Mouse (Mus musculus) liver, embryonic 11.5 days (tissue): ENCODE measurements around the gene Steap3. TPM values are rescaled to one million over a fixed set of nuclear protein-coding genes. Genes with fewer than 3 reads are reported as not detected.

Experiments
- ATAC-seq: fragments of 200-750 bp; cut with Nextera tagmentation; replicated peaks from 2 replicates; pipeline ENCODE4 v1.8.0; 2017; ENCODE audit warnings: moderate number of reproducible peaks, mild to moderate bottlenecking, moderate TSS enrichment, moderate library complexity; ENCODE audit not compliant: low FRiP score
- DNase-seq: peaks from one replicate; pipeline ENCODE4 v3.0.0-alpha.2; 2017; ENCODE audit warnings: low spot score
- H3K27ac ChIP-seq: fragments of 300-500 bp; sonication (generic); 2 replicates; pipeline ENCODE4 v1.5.1; 2014; ENCODE audit warnings: mild to moderate bottlenecking, low read depth, low read length, control low read depth
- H3K27me3 ChIP-seq: fragments of 300-500 bp; sonication (generic); replicated peaks from 2 replicates; pipeline ENCODE4 v1.6.1; 2014; ENCODE audit warnings: low read length, mixed read lengths; ENCODE audit not compliant: control insufficient read depth, insufficient read depth
- H3K36me3 ChIP-seq: fragments of 300-500 bp; sonication (generic); 2 replicates; pipeline ENCODE4 v1.6.1; 2014; ENCODE audit warnings: mild to moderate bottlenecking, low read length, moderate library complexity, mixed read lengths; ENCODE audit not compliant: control insufficient read depth, insufficient read depth
- H3K4me1 ChIP-seq: fragments of 300-500 bp; sonication (generic); replicated peaks from 2 replicates; pipeline ENCODE4 v1.6.1; 2014; ENCODE audit warnings: low read length, mixed read lengths; ENCODE audit not compliant: control insufficient read depth, insufficient read depth
- H3K4me2 ChIP-seq: fragments of 300-500 bp; sonication (generic); 2 replicates; pipeline ENCODE4 v1.6.1; 2014; ENCODE audit warnings: mild to moderate bottlenecking, control low read depth, moderate library complexity
- H3K4me3 ChIP-seq: fragments of 300-500 bp; sonication (generic); 2 replicates; pipeline ENCODE4 v1.5.1; 2014; ENCODE audit warnings: low read depth, low read length, control low read depth
- H3K9ac ChIP-seq: fragments of 300-500 bp; sonication (generic); 2 replicates; pipeline ENCODE4 v1.6.1; 2014; ENCODE audit warnings: low read depth, low read length, control low read depth
- H3K9me3 ChIP-seq: fragments of 300-500 bp; sonication (generic); 2 replicates; pipeline ENCODE4 v1.6.1; 2016; ENCODE audit warnings: low read length, inconsistent platforms, mixed read lengths; ENCODE audit not compliant: control insufficient read depth
- WGBS: fragments of 180-500 bp; shearing (Covaris S2); extraction: QIAGEN DNeasy Blood & Tissue Kit; methylation state at CpG from one replicate; pipeline ENCODE4 v1.1.7; 2014; 5-methylcytosine and 5-hydroxymethylcytosine counted together
- polyA plus RNA-seq: library from polyadenylated mRNA; unstranded; fragments of >200 nt; fragmentation: Nextera tagmentation; extraction: Ambion mirVana; gene quantifications from 2 replicates; pipeline ENCODE4 v1.2.1, GENCODE M21; 2014

Gene Steap3
- polyA plus RNA-seq, 1 experiment from 2014 or later = 74.7 TPM

GRCm38 (mm10) chr1:120275224-120275623, 2.7 kb upstream of the Steap3 start:
- DNase-seq = no peak
- Histone ChIP-seq H3K36me3 (no peaks in the 10 kb centered on the region), H3K9me3 (no peaks in the 10 kb centered on the region; the same call in 1 of the 2 replicates), H3K9ac (no peak overlapping the region), H3K4me1 (peaks cover 13% of the 10 kb centered on the region), H3K27me3 (no peaks in the 10 kb centered on the region), H3K4me3 (no peak overlapping the region), H3K27ac (no peak overlapping the region), H3K4me2 (no peak overlapping the region)
- no peak for ATAC-seq
- 79% methylated on average over 3 of the region's 3 CpGs for WGBS

DNA sequence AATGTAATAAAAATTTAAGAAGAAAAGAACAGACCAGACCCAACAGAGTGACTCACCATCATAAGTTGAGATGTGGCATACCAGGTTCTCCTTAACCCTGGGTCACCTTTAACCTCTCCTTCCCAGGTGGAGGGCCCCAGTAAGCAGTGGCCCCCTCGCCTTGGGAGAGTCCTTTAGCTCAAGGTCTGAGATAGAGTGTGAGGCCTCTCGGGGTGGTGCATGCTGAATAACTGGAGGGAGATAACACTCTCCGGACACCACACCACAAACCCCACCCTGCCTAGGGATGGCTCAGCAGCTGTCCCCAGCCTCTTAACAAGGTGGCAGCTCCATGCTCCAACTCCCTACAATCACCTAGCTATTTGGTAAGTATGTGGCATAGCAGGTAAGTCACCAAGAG, 1.6 kb downstream of the Steap3 start:
- DNase-seq = no peak
- peak overlapping the region; percentile 44 for H3K4me3 ChIP-seq
- H3K27me3 ChIP-seq = no peaks in the 10 kb centered on the region
- peak overlapping the region; percentile 54 for H3K9ac ChIP-seq
- H3K4me2 ChIP-seq = peak overlapping the region; percentile 73
- peak overlapping the region; percentile 33; the same call in 1 of the 2 replicates for H3K27ac ChIP-seq
- no peaks in the 10 kb centered on the region for H3K36me3 ChIP-seq
- peak; percentile 91 for ATAC-seq
- H3K9me3 ChIP-seq = no peaks in the 10 kb centered on the region; the same call in 1 of the 2 replicates
- H3K4me1 ChIP-seq = peaks cover 46% of the 10 kb centered on the region
- WGBS = 35% methylated on average over 3 of the region's 3 CpGs

DNA sequence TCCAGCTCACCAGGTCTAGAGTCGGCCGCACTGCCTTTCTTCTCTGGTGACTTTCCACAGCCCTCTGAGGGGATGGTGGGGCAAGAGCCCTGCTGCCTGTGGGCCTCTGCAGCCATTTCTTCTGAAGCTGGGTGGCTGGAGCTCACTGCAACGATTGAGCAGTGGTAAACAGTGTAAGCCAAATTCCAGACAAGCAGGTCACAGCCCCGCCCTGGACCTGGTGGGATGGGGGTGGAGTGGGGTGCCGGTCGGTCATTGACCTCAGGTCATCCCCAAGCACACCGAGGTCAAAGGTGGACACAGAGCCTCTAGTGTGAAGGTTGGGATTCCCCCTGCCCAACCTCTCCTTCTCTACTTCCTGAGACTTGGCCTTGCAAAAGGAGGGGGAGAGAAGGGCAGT, 2.4 kb downstream of the Steap3 start:
- H3K27me3 ChIP-seq = no peaks in the 10 kb centered on the region
- no peaks in the 10 kb centered on the region for H3K36me3 ChIP-seq
- DNase-seq (no peak), ATAC-seq (no peak)
- H3K4me2 ChIP-seq = peak overlapping the region; percentile 73
- H3K4me1 ChIP-seq = peaks cover 51% of the 10 kb centered on the region
- H3K4me3 ChIP-seq = peak overlapping the region; percentile 44
- H3K9me3 ChIP-seq = no peaks in the 10 kb centered on the region; the same call in 1 of the 2 replicates
- peak overlapping the region; percentile 33 for H3K27ac ChIP-seq
- WGBS = 56% methylated on average over 7 of the region's 7 CpGs
- H3K9ac ChIP-seq = peak overlapping the region; percentile 54

GRCm38 (mm10) chr1:120267631-120268030, 4.9 kb downstream of the Steap3 start:
- Histone ChIP-seq H3K36me3 (no peaks in the 10 kb centered on the region), H3K9ac (peak overlapping the region; percentile 46)
- peak; percentile 51 for ATAC-seq

GRCm38 (mm10) chr1:120266460-120266859, 6.0 kb downstream of the Steap3 start:
- Histone ChIP-seq H3K27me3 (no peaks in the 10 kb centered on the region), H3K9ac (peak overlapping the region; percentile 73; the same call in 1 of the 2 replicates), H3K4me2 (peak overlapping the region; percentile 73), H3K4me3 (no peak overlapping the region), H3K36me3 (no peaks in the 10 kb centered on the region), H3K27ac (peak overlapping the region; percentile 67), H3K4me1 (peaks cover 65% of the 10 kb centered on the region), H3K9me3 (no peaks in the 10 kb centered on the region)
- WGBS = 66% methylated on average over 4 of the region's 4 CpGs
- ATAC-seq = no peak
- DNase-seq = no peak

More at GRCm38 (mm10) chr1:120267631-120268030, 4.9 kb downstream of the Steap3 start:
- Histone ChIP-seq H3K27ac (peak overlapping the region; percentile 67), H3K4me2 (peak overlapping the region; percentile 73), H3K27me3 (no peaks in the 10 kb centered on the region), H3K4me3 (peak overlapping the region; percentile 5), H3K4me1 (peaks cover 57% of the 10 kb centered on the region), H3K9me3 (no peaks in the 10 kb centered on the region)
- WGBS = 48% methylated on average over 3 of the region's 3 CpGs
- no peak for DNase-seq

DNA sequence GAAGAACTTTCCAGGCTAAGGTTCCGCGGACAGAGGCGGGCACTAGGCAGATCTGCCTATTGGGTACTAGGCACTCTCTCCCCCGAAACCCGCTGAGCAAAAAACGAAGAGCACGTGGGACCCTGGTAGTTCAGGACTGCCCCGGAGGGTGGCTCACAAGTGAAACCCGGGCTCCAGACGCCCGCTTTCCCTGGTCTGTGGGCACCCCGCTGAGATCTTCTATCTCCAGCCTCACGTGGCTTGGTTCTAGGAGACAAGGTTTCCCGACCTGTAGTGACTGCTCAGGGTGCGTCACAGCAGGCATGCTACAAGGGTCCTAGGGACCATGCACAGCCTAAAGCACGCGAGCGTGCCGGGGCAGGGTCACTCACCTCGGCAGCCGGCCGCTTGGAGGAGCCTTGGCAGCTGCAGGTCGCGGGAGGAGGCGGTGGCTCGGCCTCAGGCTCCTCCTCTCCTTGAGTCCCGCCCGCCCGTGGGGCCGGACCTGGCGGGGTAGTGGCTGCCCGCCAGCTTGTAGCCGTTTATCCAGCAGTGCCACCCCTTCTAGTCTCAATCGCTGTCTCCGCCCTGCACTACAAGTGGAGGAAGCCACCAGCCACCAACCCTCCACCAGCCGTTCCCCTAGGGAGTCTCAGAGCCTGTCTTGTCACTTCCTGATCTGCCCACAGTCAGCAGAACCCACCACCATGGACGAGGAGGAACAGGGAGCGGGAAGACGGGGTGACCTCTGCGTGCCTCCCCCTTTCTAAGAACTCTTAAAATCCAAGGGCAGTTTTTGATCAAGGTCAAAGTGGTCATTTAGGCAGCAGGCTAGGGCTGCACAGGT, 7.4 kb downstream of the Steap3 start:
- DNase-seq = peak; percentile 83
- WGBS = under 1% methylated on average over 40 of the region's 40 CpGs

GRCm38 (mm10) chr1:120263226-120263625, 9.3 kb downstream of the Steap3 start:
- H3K27me3 ChIP-seq = no peaks in the 10 kb centered on the region
- no peaks in the 10 kb centered on the region for H3K9me3 ChIP-seq
- H3K36me3 ChIP-seq = no peaks in the 10 kb centered on the region
- H3K4me1 ChIP-seq = peaks cover 70% of the 10 kb centered on the region
- DNase-seq = no peak
- H3K27ac ChIP-seq = no peak overlapping the region
- H3K9ac ChIP-seq = peak overlapping the region; percentile 73
- peak overlapping the region; percentile 73 for H3K4me2 ChIP-seq
- peak overlapping the region; percentile 68 for H3K4me3 ChIP-seq
- ATAC-seq = no peak
- WGBS = 80% methylated on average over 4 of the region's 4 CpGs

More for the DNA sequence above, 7.4 kb downstream of the Steap3 start:
- Histone ChIP-seq H3K4me2 (peak overlapping the region; percentile 73), H3K4me1 (peaks cover 62% of the 10 kb centered on the region), H3K27ac (peak overlapping the region; percentile 82), H3K4me3 (peak overlapping the region; percentile 68), H3K27me3 (no peaks in the 10 kb centered on the region), H3K9ac (peak overlapping the region; percentile 73), H3K9me3 (no peaks in the 10 kb centered on the region), H3K36me3 (no peaks in the 10 kb centered on the region)
- peak; percentile 92 for ATAC-seq

- WGBS = 88% methylated on average over 5 of the region's 5 CpGs
Measured at GRCm38 (mm10) chr1:120261166-120261565, 11.3 kb downstream of the Steap3 start.

More at GRCm38 (mm10) chr1:120261166-120261565, 11.3 kb downstream of the Steap3 start:
- H3K27ac ChIP-seq = peak overlapping the region; percentile 94; the same call in 1 of the 2 replicates
- H3K4me2 ChIP-seq = no peak overlapping the region
- ATAC-seq (no peak), DNase-seq (no peak)
- H3K4me1 ChIP-seq = peaks cover 56% of the 10 kb centered on the region
- H3K9ac ChIP-seq = no peak overlapping the region
- no peak overlapping the region for H3K4me3 ChIP-seq
- H3K27me3 ChIP-seq = no peaks in the 10 kb centered on the region
- H3K9me3 ChIP-seq = no peaks in the 10 kb centered on the region
- H3K36me3 ChIP-seq = no peaks in the 10 kb centered on the region
